Mouse (Mus musculus): ENCODE results near the gene Tas1r1.

DNA sequence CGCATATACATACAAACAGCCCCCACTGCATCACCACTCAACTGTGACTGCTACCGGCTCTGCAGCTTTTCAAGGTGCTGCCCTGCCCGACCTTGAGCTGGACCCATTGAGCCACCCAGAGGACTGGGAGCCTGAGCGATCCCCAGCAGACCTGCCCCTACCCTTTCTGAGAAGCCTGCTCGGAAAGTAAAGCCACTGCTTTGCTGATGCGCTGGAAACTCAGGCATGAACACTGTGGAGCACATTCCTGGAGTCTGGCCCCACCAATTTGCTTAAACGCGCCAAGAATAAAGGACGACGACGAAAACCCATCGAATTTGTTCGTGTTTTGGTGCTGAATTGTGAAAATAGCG, 30.2 kb downstream of the Tas1r1 start:
- TF ChIP-seq HCFC1 (IDR thresholded peaks at IDR 0.05; ENCODE audit: borderline replicate concordance, insufficient read depth, low read length) (no peak), MAFK (IDR thresholded peaks at IDR 0.05; ENCODE audit: insufficient read depth, low read depth, low read length) (no peak), CHD2 (IDR thresholded peaks at IDR 0.05; ENCODE audit: low read depth, low read length) (no peak)
